Mouse (Mus musculus) liver, embryonic 13.5 days (tissue): ENCODE data around the gene Sirt7. TPM values are rescaled to one million over a fixed set of nuclear protein-coding genes. Genes with fewer than 3 reads are reported as not detected.

ENCODE experiments used
- ATAC-seq: fragments of 200-750 bp; cut with Nextera tagmentation; 2 replicates; pipeline ENCODE4 v1.8.0; 2017; ENCODE audit warnings: low read depth, mild to moderate bottlenecking, moderate number of reproducible peaks, moderate library complexity
- DNase-seq: peaks from one replicate; pipeline ENCODE4 v3.0.0; 2022
- H3K27ac ChIP-seq: fragments of 300-500 bp; sonication (generic); 2 replicates; pipeline ENCODE4 v1.5.1; 2015; ENCODE audit warnings: moderate library complexity, mild to moderate bottlenecking, inconsistent platforms
- H3K27me3 ChIP-seq: fragments of 300-500 bp; sonication (generic); 2 replicates; pipeline ENCODE4 v1.6.1; 2015; ENCODE audit warnings: mild to moderate bottlenecking, inconsistent platforms
- H3K36me3 ChIP-seq: fragments of 300-500 bp; sonication (generic); 2 replicates; pipeline ENCODE4 v1.6.1; 2015; ENCODE audit warnings: mild to moderate bottlenecking, inconsistent platforms
- H3K4me1 ChIP-seq: fragments of 300-500 bp; sonication (generic); replicated peaks from 2 replicates; pipeline ENCODE4 v1.6.1; 2015; ENCODE audit warnings: inconsistent platforms
- H3K4me2 ChIP-seq: fragments of 300-500 bp; sonication (generic); 2 replicates; pipeline ENCODE4 v1.6.1; 2015; ENCODE audit warnings: inconsistent platforms, mild to moderate bottlenecking, moderate library complexity
- H3K4me3 ChIP-seq: fragments of 300-500 bp; sonication (generic); replicated peaks from 2 replicates; pipeline ENCODE4 v1.5.1; 2015; ENCODE audit warnings: mild to moderate bottlenecking, inconsistent platforms
- H3K9ac ChIP-seq: fragments of 300-500 bp; sonication (generic); 2 replicates; pipeline ENCODE4 v1.6.1; 2015; ENCODE audit warnings: mild to moderate bottlenecking, inconsistent platforms
- H3K9me3 ChIP-seq: fragments of 300-500 bp; sonication (generic); replicated peaks from 2 replicates; pipeline ENCODE4 v1.6.1; 2016; ENCODE audit warnings: inconsistent platforms
- WGBS: fragments of 180-500 bp; shearing (Covaris S2); methylation state at CpG from one replicate; pipeline ENCODE4 v1.1.7; 2015; ENCODE audit not compliant: insufficient replicate concordance; 5-methylcytosine and 5-hydroxymethylcytosine counted together
- polyA plus RNA-seq: library from polyadenylated mRNA; unstranded; fragments of >200 nt; fragmentation: Nextera tagmentation; extraction: Ambion mirVana; gene quantifications from 2 replicates; pipeline ENCODE4 v1.2.1, GENCODE M21; 2015

Gene Sirt7
- polyA plus RNA-seq: 33.8 and 34.3 TPM in 2 replicates

- ATAC-seq: no peak
- Histone ChIP-seq H3K36me3 (peaks cover 70% of the 10 kb centered on the region), H3K9ac (peak within 1 kb of the TSS; percentile 99), H3K27ac (peak within 1 kb of the TSS; percentile 97), H3K4me2 (peak within 1 kb of the TSS; percentile 94), H3K4me1 (peaks cover 71% of the 10 kb centered on the region), H3K27me3 (no peaks in the 10 kb centered on the region), H3K4me3 (peak within 1 kb of the TSS; percentile 100), H3K9me3 (no peaks in the 10 kb centered on the region)
- WGBS: 8% methylated on average over 5 of the region's 5 CpGs
- DNase-seq: no peak
Measured at GRCm38 (mm10) chr11:120625152-120625775, at the start of gene Sirt7. Sirt7 (minus strand) TSS chr11:120625240.

GRCm38 (mm10) chr11:120673594-120674122 lies 48.6 kb upstream of the Sirt7 start:
- peak overlapping the region; percentile 90 for H3K4me2 ChIP-seq
- peak overlapping the region; percentile 79 for H3K9ac ChIP-seq
- H3K36me3 ChIP-seq: peaks cover 19% of the 10 kb centered on the region
- peak overlapping the region; percentile 80 for H3K4me3 ChIP-seq
- H3K27ac ChIP-seq: peak overlapping the region; percentile 91
- no peaks in the 10 kb centered on the region for H3K9me3 ChIP-seq
- WGBS: 26% methylated on average over 12 of the region's 12 CpGs
- DNase-seq (no peak), ATAC-seq (peak; percentile 15)
- peaks cover 46% of the 10 kb centered on the region for H3K4me1 ChIP-seq
- H3K27me3 ChIP-seq: no peaks in the 10 kb centered on the region

- ATAC-seq (peak; percentile 94), DNase-seq (peak; percentile 96)
- WGBS: 1% methylated on average over 82 of the region's 83 CpGs
- peak within 1 kb of the TSS; percentile 79 for H3K9ac ChIP-seq
- no peaks in the 10 kb centered on the region for H3K9me3 ChIP-seq
- H3K4me1 ChIP-seq: peaks cover 46% of the 10 kb centered on the region
- peak within 1 kb of the TSS; percentile 90 for H3K4me2 ChIP-seq
- H3K4me3 ChIP-seq: peak within 1 kb of the TSS; percentile 80
- peaks cover 12% of the 10 kb centered on the region for H3K36me3 ChIP-seq
- H3K27me3 ChIP-seq: no peaks in the 10 kb centered on the region
- peak within 1 kb of the TSS; percentile 91 for H3K27ac ChIP-seq
Measured at GRCm38 (mm10) chr11:120672687-120673593, 47.9 kb upstream of the Sirt7 start, which contains the start of gene Aspscr1. Aspscr1 (plus strand) TSS chr11:120672973.

GRCm38 (mm10) chr11:120666617-120667016 lies 41.6 kb upstream of the Sirt7 start:
- no peak overlapping the region for H3K27ac ChIP-seq
- WGBS: 23% methylated on average over 3 of the region's 3 CpGs
- DNase-seq (no peak), ATAC-seq (no peak)
- H3K9ac ChIP-seq: no peak overlapping the region
- H3K36me3 ChIP-seq: no peaks in the 10 kb centered on the region
- no peaks in the 10 kb centered on the region for H3K4me1 ChIP-seq
- no peak overlapping the region for H3K4me3 ChIP-seq
- H3K4me2 ChIP-seq: no peak overlapping the region
- no peaks in the 10 kb centered on the region for H3K9me3 ChIP-seq
- H3K27me3 ChIP-seq: peaks cover 52% of the 10 kb centered on the region

GRCm38 (mm10) chr11:120665406-120665805 lies 40.4 kb upstream of the Sirt7 start:
- Histone ChIP-seq H3K27me3 (peaks cover 64% of the 10 kb centered on the region), H3K9ac (no peak overlapping the region), H3K4me2 (no peak overlapping the region), H3K36me3 (no peaks in the 10 kb centered on the region), H3K4me3 (no peak overlapping the region), H3K27ac (no peak overlapping the region), H3K4me1 (peaks cover 9% of the 10 kb centered on the region), H3K9me3 (no peaks in the 10 kb centered on the region)
- 72% methylated on average over 3 of the region's 3 CpGs for WGBS
- DNase-seq: no peak
- no peak for ATAC-seq

- WGBS: 81% methylated on average over 5 of the region's 5 CpGs
- no peak overlapping the region for H3K4me3 ChIP-seq
- DNase-seq (no peak), ATAC-seq (no peak)
- H3K4me2 ChIP-seq: no peak overlapping the region
- H3K4me1 ChIP-seq: peaks cover 23% of the 10 kb centered on the region
- no peaks in the 10 kb centered on the region for H3K9me3 ChIP-seq
- H3K36me3 ChIP-seq: no peaks in the 10 kb centered on the region
- no peak overlapping the region for H3K9ac ChIP-seq
- peaks cover 81% of the 10 kb centered on the region for H3K27me3 ChIP-seq
- no peak overlapping the region for H3K27ac ChIP-seq
Measured at GRCm38 (mm10) chr11:120663714-120664113, 38.7 kb upstream of the Sirt7 start.

- no peak for ATAC-seq
- Histone ChIP-seq H3K4me2 (no peak overlapping the region), H3K27me3 (peaks cover 90% of the 10 kb centered on the region), H3K4me1 (peaks cover 23% of the 10 kb centered on the region), H3K27ac (no peak overlapping the region), H3K9me3 (no peaks in the 10 kb centered on the region), H3K9ac (no peak overlapping the region), H3K4me3 (no peak overlapping the region), H3K36me3 (no peaks in the 10 kb centered on the region)
- 59% methylated on average over 6 of the region's 6 CpGs for WGBS
- DNase-seq: no peak
Measured at GRCm38 (mm10) chr11:120662759-120663158, 37.7 kb upstream of the Sirt7 start.

GRCm38 (mm10) chr11:120661076-120661460 lies 36.0 kb upstream of the Sirt7 start, which contains the start of gene Notum:
Notum (minus strand) TSS chr11:120661175.
- DNase-seq (no peak), ATAC-seq (no peak)
- Histone ChIP-seq H3K4me2 (peak within 1 kb of the TSS; percentile 62), H3K4me3 (peak within 1 kb of the TSS; percentile 49), H3K27me3 (peaks cover 99% of the 10 kb centered on the region), H3K4me1 (peaks cover 23% of the 10 kb centered on the region), H3K36me3 (no peaks in the 10 kb centered on the region), H3K9me3 (no peaks in the 10 kb centered on the region), H3K27ac (no peak within 1 kb of the TSS), H3K9ac (no peak within 1 kb of the TSS)
- 2% methylated on average over 35 of the region's 35 CpGs for WGBS

- Histone ChIP-seq H3K27me3 (peaks cover 100% of the 10 kb centered on the region), H3K36me3 (no peaks in the 10 kb centered on the region), H3K4me1 (peaks cover 23% of the 10 kb centered on the region), H3K9ac (no peak overlapping the region), H3K27ac (no peak overlapping the region), H3K4me2 (peak overlapping the region; percentile 62), H3K4me3 (peak overlapping the region; percentile 49), H3K9me3 (no peaks in the 10 kb centered on the region)
- ATAC-seq (peak; percentile 27; the same call in 1 of the 2 replicates), DNase-seq (no peak)
- WGBS: 1% methylated on average over 95 of the region's 95 CpGs
Measured at GRCm38 (mm10) chr11:120660301-120661075, 35.4 kb upstream of the Sirt7 start.

- H3K27ac ChIP-seq: no peak overlapping the region
- H3K9ac ChIP-seq: no peak overlapping the region
- no peaks in the 10 kb centered on the region for H3K36me3 ChIP-seq
- DNase-seq: no peak
- peak overlapping the region; percentile 49 for H3K4me3 ChIP-seq
- H3K4me2 ChIP-seq: peak overlapping the region; percentile 62
- ATAC-seq: no peak
- H3K9me3 ChIP-seq: no peaks in the 10 kb centered on the region
- WGBS: 4% methylated on average over 50 of the region's 50 CpGs
- peaks cover 23% of the 10 kb centered on the region for H3K4me1 ChIP-seq
- H3K27me3 ChIP-seq: peaks cover 97% of the 10 kb centered on the region
Measured at GRCm38 (mm10) chr11:120659509-120660300, 34.7 kb upstream of the Sirt7 start.
